Mouse (Mus musculus) hindbrain, embryonic 15.5 days (tissue): Measurements from ENCODE around the gene Iars. TPM values are rescaled to one million over a fixed set of nuclear protein-coding genes. Genes with fewer than 3 reads are reported as not detected.

Experiments used
- ATAC-seq: fragments of 200-750 bp; cut with Nextera tagmentation; 2 replicates; pipeline ENCODE4 v1.8.0; 2017; ENCODE audit warnings: low read depth, moderate number of reproducible peaks, moderate TSS enrichment; ENCODE audit not compliant: low FRiP score
- H3K27ac ChIP-seq: fragments of 300-500 bp; sonication (generic); replicated peaks from 2 replicates; pipeline ENCODE4 v1.5.1; 2015; ENCODE audit warnings: mild to moderate bottlenecking, inconsistent platforms
- H3K27me3 ChIP-seq: fragments of 300-500 bp; sonication (generic); 2 replicates; pipeline ENCODE4 v1.6.1; 2015; ENCODE audit warnings: control low read depth, inconsistent platforms
- H3K36me3 ChIP-seq: fragments of 300-500 bp; sonication (generic); 2 replicates; pipeline ENCODE4 v1.6.1; 2015; ENCODE audit warnings: control low read depth, inconsistent platforms
- H3K4me1 ChIP-seq: fragments of 300-500 bp; sonication (generic); replicated peaks from 2 replicates; pipeline ENCODE4 v1.6.1; 2015; ENCODE audit warnings: control low read depth, inconsistent platforms
- H3K4me2 ChIP-seq: fragments of 300-500 bp; sonication (generic); 2 replicates; pipeline ENCODE4 v1.6.1; 2015; ENCODE audit warnings: moderate library complexity, mild to moderate bottlenecking, inconsistent platforms
- H3K4me3 ChIP-seq: fragments of 300-500 bp; sonication (generic); 2 replicates; pipeline ENCODE4 v1.5.1; 2015; ENCODE audit warnings: mild to moderate bottlenecking, inconsistent platforms
- H3K9ac ChIP-seq: fragments of 300-500 bp; sonication (generic); 2 replicates; pipeline ENCODE4 v1.6.1; 2015; ENCODE audit warnings: inconsistent platforms
- H3K9me3 ChIP-seq: fragments of 300-500 bp; sonication (generic); 2 replicates; pipeline ENCODE4 v1.6.1; 2016; ENCODE audit warnings: control low read depth, inconsistent platforms
- WGBS: fragments of 180-500 bp; shearing (Covaris S2); methylation state at CpG from one replicate; pipeline ENCODE4 v1.1.7; 2015; 5-methylcytosine and 5-hydroxymethylcytosine counted together
- polyA plus RNA-seq: library from polyadenylated mRNA; unstranded; fragments of >200 nt; fragmentation: Nextera tagmentation; extraction: Ambion mirVana; gene quantifications from 2 replicates; pipeline ENCODE4 v1.2.1, GENCODE M21; 2015

The Iars gene
- polyA plus RNA-seq, 1 experiment from 2014 or later: 52.3 TPM

DNA sequence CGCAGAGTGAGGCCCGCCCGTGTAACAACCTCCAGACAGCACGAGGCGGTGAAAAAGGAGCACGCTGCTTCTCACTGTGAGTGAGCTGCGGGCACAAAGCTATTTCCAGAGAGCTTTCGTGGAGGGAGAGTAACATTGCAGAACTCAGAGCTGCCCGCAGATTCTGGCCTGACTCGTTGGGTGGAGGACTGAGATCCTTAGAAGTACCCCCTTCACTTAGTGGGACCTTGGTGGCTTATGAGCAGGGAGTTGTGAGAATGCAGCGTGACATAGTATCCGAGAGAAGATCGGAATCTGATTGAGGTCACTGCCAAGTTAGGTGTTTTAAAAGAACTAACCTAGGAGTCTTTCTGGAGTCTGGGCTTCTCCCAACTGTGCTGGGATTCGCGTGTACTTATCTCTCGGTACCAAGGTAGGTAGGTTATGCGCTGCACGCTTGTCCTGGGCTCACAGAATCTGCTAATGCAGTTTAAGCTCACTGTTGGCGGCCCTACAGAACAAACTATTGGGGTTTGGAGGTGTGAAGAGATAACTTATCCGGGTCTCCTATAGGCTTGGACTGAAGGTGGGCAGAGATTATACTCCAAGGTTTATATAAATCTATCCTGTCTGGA is 440 bp downstream of the Iars start:
- Histone ChIP-seq H3K9me3 (no peaks in the 10 kb centered on the region), H3K36me3 (peaks cover 9% of the 10 kb centered on the region; the same call in 1 of the 2 replicates), H3K9ac (peak overlapping the region; percentile 89), H3K4me1 (peaks cover 23% of the 10 kb centered on the region), H3K4me2 (peak overlapping the region; percentile 98), H3K4me3 (peak overlapping the region; percentile 87), H3K27me3 (no peaks in the 10 kb centered on the region), H3K27ac (peak overlapping the region; percentile 77)
- peak; percentile 81 for ATAC-seq
- WGBS: under 1% methylated on average over 20 of the region's 20 CpGs

DNA sequence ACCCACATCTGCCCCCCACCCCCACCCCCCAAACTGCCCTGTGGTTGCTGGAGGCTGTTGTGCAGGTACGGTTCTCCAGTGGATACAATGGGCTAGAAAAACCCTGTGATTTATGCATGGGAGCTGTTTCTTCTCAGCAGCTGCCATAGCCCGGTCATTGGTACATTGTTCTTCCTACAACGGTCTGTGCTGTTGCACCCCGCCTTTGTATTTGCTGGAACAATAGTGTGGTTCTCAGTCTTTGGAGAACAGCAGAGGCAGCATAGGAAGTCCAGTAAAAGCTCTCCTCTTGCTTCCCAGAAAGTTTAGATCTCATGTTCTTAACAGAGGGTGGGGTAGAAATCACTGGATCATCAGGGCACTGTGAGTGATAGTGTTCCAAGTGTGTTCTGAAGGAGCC is 2.4 kb downstream of the Iars start:
- peaks cover 23% of the 10 kb centered on the region for H3K4me1 ChIP-seq
- H3K27ac ChIP-seq: no peak overlapping the region
- peaks cover 13% of the 10 kb centered on the region for H3K36me3 ChIP-seq
- H3K9ac ChIP-seq: no peak overlapping the region
- H3K4me3 ChIP-seq: no peak overlapping the region
- H3K27me3 ChIP-seq: no peaks in the 10 kb centered on the region
- H3K9me3 ChIP-seq: no peaks in the 10 kb centered on the region
- WGBS: 35% methylated on average over 4 of the region's 4 CpGs
- no peak overlapping the region for H3K4me2 ChIP-seq
- ATAC-seq: no peak

DNA sequence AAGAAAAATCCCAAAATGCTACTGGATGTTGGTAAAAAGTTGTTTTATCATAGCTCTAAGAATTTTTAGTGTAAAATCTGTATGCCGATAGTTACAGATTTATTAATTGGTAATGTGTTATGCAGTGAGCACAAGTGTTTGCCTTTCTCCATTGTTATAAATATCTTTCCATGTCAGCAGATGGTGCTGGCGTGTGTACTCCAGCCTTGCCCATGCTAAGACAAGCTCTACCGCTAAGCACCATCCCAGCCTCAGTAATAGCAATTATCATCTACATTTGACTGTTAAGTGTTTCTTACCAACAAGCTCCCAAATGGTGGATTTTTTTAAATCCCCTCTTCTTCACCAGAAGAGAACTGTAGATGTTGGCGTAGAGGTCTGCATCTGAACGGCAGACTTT is 9.2 kb downstream of the Iars start:
- Histone ChIP-seq H3K27me3 (no peaks in the 10 kb centered on the region), H3K4me2 (no peak overlapping the region), H3K9me3 (no peaks in the 10 kb centered on the region), H3K27ac (no peak overlapping the region), H3K36me3 (peaks cover 53% of the 10 kb centered on the region), H3K4me1 (no peaks in the 10 kb centered on the region), H3K9ac (no peak overlapping the region), H3K4me3 (no peak overlapping the region)
- WGBS: 96% methylated on average over 5 of the region's 5 CpGs
- ATAC-seq: no peak

DNA sequence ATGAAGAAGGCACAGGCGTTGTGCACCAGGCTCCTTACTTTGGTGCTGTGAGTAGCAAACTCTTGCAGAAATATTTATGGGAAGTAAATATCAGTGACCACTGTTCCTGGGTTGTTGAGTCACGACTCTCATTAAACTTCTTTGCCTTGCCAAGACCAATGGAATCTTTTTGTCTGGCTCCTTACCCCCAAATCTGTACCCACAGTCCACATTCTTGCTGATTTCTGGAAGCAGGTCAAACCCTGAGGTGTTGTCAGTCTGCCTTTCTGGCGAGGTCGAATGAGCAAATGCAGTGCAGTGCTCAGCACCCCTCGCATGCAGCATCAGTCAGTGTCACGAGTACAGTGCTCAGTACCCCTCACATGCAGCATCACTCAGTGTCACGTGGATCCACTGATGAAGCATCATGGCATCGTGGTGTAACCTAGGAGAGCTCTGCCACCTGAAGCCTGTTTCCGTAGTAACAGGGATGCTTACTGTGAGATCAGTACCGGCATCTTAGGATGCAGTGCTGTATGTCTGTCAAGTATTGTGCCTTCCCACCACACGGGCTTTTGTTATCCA is 21.4 kb downstream of the Iars start:
- no peak overlapping the region for H3K4me2 ChIP-seq
- H3K9ac ChIP-seq: no peak overlapping the region
- no peak overlapping the region for H3K27ac ChIP-seq
- no peaks in the 10 kb centered on the region for H3K9me3 ChIP-seq
- no peaks in the 10 kb centered on the region for H3K27me3 ChIP-seq
- peaks cover 70% of the 10 kb centered on the region for H3K36me3 ChIP-seq
- 83% methylated on average over 11 of the region's 11 CpGs for WGBS
- no peak overlapping the region for H3K4me3 ChIP-seq
- no peaks in the 10 kb centered on the region for H3K4me1 ChIP-seq
- no peak for ATAC-seq

DNA sequence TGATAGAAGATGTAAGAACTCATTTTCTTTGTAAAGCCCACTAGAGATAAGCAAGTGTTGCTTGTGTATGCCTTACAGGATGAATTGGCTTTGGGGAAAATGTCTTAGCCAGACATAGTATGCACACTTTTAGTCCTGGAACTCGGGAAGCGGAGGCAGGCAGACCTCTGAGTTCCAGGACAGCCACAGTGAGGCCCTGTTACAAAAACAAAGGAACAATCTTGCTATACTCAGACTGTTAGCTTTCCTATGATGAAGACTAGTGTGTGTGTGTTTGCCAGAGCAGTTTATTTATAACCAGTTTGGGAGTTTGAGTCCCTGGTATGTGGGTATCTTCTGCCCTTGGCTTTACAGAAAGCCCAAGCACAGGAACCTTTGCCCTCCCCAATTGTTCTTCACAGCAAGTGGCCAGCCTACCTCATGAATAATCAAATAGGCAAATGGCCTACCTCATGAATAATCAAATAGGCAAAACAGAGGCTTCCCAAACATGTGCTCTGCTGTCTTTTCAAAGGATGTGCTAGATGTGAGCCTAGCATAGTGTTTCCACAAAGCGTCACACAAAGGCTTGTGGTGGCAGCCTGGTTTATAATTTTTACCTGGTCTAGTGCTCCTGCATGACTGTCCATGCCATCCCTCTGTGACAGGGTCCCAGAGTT is 24.3 kb downstream of the Iars start:
- H3K4me1 ChIP-seq: no peaks in the 10 kb centered on the region
- H3K4me2 ChIP-seq: no peak overlapping the region
- H3K27me3 ChIP-seq: no peaks in the 10 kb centered on the region
- H3K27ac ChIP-seq: no peak overlapping the region; the same call in 1 of the 2 replicates
- ATAC-seq: no peak
- no peak overlapping the region for H3K4me3 ChIP-seq
- peaks cover 79% of the 10 kb centered on the region for H3K36me3 ChIP-seq
- 39% methylated on average over 3 of the region's 3 CpGs for WGBS
- no peaks in the 10 kb centered on the region for H3K9me3 ChIP-seq
- no peak overlapping the region for H3K9ac ChIP-seq

DNA sequence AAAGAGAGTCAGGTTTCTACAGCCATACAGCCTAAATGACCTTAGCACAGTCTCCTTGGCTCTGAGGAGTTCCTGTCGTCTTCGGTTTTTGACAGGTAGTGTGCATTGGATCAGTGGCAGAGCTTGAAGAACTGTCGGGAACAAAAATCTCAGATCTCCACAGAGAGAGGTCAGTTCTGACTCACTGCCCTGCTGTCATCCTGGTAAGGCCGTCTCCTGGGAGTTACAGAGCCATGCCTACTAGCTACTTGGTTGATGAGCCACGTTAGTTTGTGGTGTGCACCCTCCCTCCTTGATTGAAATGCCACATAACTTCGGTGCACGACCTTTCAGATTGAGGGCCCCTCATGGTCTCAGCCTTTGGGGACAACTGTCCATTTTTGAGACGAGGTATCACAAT is 26.4 kb downstream of the Iars start:
- no peaks in the 10 kb centered on the region for H3K9me3 ChIP-seq
- no peak overlapping the region for H3K4me2 ChIP-seq
- H3K27ac ChIP-seq: no peak overlapping the region
- H3K36me3 ChIP-seq: peaks cover 73% of the 10 kb centered on the region
- H3K9ac ChIP-seq: no peak overlapping the region
- no peak for ATAC-seq
- no peaks in the 10 kb centered on the region for H3K4me1 ChIP-seq
- WGBS: 91% methylated on average over 8 of the region's 8 CpGs
- H3K27me3 ChIP-seq: no peaks in the 10 kb centered on the region
- H3K4me3 ChIP-seq: no peak overlapping the region

DNA sequence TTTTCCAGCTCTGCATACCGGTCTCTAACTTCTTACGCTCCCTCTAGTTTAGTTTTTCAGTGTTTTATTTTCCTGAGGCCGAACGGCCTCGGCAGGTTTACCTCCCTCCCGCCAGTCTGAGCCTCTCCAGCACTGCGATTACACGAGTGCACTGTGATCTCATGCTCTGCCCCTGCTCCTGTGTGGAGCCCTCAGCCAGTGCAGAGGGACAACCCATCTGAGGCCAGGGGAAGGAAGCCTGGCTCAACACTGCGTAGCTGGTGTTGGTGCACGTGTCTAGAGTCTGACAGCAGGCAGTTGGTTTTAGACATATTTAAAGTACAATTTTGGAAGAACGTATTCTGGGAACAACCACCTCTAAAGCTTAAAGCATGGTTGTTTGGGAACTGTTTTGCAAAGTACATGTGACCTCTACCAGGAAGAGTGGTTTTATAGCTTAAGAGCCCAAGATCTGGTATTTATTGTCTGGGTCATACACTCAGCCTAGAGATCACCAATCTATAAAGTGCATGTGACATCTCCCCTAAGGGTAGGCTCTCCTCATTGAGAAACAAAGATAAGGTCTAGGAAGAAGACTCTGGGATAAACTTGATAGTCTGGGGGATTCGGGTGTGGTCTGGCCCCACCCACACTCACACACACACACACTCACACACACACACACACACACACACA is 30.3 kb downstream of the Iars start:
- Histone ChIP-seq H3K36me3 (peaks cover 73% of the 10 kb centered on the region), H3K4me1 (no peaks in the 10 kb centered on the region), H3K4me2 (no peak overlapping the region), H3K27me3 (no peaks in the 10 kb centered on the region), H3K9ac (no peak overlapping the region), H3K9me3 (no peaks in the 10 kb centered on the region), H3K4me3 (no peak overlapping the region), H3K27ac (no peak overlapping the region)
- WGBS: 94% methylated on average over 12 of the region's 12 CpGs
- ATAC-seq: no peak

DNA sequence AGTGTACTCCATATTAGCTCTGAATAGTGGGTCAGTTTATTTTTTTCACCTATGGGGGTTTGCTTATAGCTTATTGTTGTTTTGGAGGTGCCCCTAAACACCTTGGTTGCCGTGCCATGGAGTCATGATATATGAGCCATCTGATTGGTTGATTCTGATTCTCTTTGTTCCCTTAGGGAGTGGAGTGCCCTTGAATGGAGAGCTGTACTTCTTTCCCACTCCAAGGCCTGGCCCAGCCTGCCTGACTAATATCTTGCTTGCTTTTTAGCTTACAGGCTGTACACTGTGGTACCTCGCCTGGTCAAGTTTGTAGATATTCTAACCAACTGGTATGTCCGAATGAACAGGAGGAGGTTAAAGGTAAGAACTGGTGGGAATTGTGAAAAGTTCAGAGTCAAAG is 37.4 kb downstream of the Iars start:
- WGBS: 94% methylated on average over 3 of the region's 3 CpGs
- no peaks in the 10 kb centered on the region for H3K27me3 ChIP-seq

DNA sequence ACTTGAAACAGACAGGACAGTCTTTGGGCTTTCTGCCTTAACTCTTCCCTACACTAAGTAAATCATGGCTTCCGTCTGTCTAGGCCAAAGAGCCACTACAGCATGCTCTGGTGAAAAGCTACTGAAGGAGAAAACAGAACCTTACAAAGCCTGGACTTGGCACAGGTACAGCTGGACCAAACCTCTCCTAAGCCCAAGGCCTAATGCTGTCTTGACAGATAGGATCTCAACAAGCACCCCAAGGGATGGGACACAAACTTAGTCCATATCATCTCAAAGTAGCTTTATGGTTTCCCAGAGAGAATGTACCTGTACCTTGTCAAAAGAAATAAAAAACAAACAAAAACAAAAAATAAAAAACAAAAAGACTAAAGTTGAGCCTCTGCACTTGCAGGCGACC is 54.5 kb downstream of the Iars start:
- no peak overlapping the region for H3K27ac ChIP-seq
- WGBS: 88% methylated on average over 2 of the region's 2 CpGs
- no peaks in the 10 kb centered on the region for H3K27me3 ChIP-seq
- ATAC-seq: no peak
- no peak overlapping the region for H3K4me2 ChIP-seq
- no peak overlapping the region for H3K9ac ChIP-seq
- no peaks in the 10 kb centered on the region for H3K4me1 ChIP-seq
- H3K9me3 ChIP-seq: no peaks in the 10 kb centered on the region
- H3K36me3 ChIP-seq: peaks cover 40% of the 10 kb centered on the region
- H3K4me3 ChIP-seq: no peak overlapping the region

More for the DNA sequence above, 37.4 kb downstream of the Iars start:
- Histone ChIP-seq H3K9ac (no peak overlapping the region), H3K4me2 (no peak overlapping the region), H3K36me3 (peaks cover 95% of the 10 kb centered on the region), H3K4me1 (no peaks in the 10 kb centered on the region), H3K9me3 (no peaks in the 10 kb centered on the region), H3K27ac (no peak overlapping the region), H3K4me3 (no peak overlapping the region)
- no peak for ATAC-seq

DNA sequence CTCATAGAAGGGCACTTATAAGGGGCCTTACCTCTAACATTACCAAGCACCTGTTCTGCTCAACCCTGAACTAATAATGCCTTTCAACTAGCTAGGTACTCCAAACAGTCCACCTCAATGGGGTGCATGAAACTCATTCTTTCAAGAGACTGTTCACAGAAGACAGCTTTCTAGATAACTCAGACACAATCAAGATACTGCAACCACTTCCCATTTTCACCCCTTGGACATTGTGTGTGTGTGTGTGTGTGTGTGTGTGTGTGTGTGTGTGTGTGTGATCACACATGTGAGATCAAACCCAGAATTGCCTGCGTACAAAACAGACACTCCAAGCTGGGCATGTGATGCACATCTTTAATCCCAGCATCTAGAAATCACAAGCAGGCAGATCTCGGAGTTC is 56.1 kb downstream of the Iars start:
- Histone ChIP-seq H3K36me3 (peaks cover 25% of the 10 kb centered on the region), H3K27ac (no peak overlapping the region), H3K4me1 (no peaks in the 10 kb centered on the region), H3K4me2 (no peak overlapping the region), H3K9me3 (no peaks in the 10 kb centered on the region), H3K4me3 (no peak overlapping the region), H3K27me3 (no peaks in the 10 kb centered on the region), H3K9ac (no peak overlapping the region)
- ATAC-seq: no peak
- 90% methylated on average over 2 of the region's 2 CpGs for WGBS

DNA sequence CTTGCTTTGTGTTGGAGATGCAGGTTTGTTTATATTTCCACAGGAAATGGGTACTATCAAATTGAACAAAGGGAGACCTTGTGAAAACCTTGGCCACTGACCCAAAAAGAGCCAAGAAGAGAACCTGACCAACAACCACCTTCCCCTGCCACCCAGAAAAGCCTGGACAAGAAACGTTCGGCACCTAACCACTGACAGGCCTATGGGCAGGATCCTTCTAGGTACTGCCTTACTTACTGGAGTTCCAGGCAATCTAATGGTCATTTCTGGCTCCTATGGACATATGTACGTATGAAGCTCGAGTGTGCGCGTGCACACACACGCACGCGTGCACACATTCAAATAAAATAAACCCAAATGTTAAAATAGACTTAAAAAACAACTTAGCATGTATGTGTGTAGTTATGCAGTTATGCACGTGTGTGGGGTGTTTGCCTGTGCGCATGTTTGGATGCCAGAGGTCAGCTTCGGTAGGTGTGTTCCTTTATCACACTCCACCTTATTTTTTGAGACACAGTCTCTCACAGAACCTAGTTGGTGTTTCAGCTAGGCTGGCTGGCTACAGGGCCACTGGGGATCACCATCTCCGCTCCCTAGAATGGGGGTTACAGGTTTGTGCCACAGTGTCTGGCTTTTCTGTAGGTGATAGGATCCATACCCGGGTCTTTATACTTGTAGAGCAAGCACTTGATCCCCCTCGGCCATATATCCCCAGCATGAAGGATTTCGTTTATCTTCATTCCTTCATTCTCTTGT is 59.6 kb downstream of the Iars start:
- no peaks in the 10 kb centered on the region for H3K36me3 ChIP-seq
- no peak overlapping the region for H3K4me2 ChIP-seq
- no peaks in the 10 kb centered on the region for H3K9me3 ChIP-seq
- no peak overlapping the region for H3K4me3 ChIP-seq
- H3K27me3 ChIP-seq: no peaks in the 10 kb centered on the region
- no peak for ATAC-seq
- WGBS: 93% methylated on average over 16 of the region's 16 CpGs
- H3K4me1 ChIP-seq: no peaks in the 10 kb centered on the region
- H3K27ac ChIP-seq: no peak overlapping the region
- no peak overlapping the region for H3K9ac ChIP-seq

DNA sequence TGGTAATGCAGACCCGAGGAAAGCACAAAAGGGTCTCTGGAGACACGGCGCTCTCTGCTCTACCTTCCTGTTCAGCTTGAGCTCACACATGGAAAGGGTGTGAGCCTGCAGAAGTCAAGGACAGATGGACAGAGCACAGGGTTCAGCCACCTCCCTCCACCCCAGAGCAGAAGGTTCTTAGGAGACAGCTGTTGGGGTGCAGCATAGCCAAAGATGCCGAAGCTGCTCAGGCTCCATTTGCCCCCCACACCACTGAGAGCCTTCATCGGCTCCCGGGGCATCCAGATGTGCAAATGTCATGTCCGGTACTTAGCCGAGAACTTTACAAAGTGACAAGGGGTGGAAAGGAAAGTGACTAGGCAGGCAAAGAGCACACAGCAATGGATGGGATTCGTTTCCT is 74.7 kb downstream of the Iars start:
- Histone ChIP-seq H3K4me2 (no peak overlapping the region), H3K9me3 (no peaks in the 10 kb centered on the region), H3K27ac (no peak overlapping the region), H3K4me3 (no peak overlapping the region), H3K36me3 (no peaks in the 10 kb centered on the region), H3K27me3 (no peaks in the 10 kb centered on the region), H3K9ac (no peak overlapping the region), H3K4me1 (no peaks in the 10 kb centered on the region)
- ATAC-seq: no peak
- WGBS: 91% methylated on average over 9 of the region's 9 CpGs
